Mouse (Mus musculus): Measurements from ENCODE around the gene Mtmr2. TPM values are rescaled to one million over a fixed set of nuclear protein-coding genes. Genes with fewer than 3 reads are reported as not detected.
A peak's percentile ranks its signal among the peaks of the same experiment; 100 is the strongest.
"Not testable (repeated sequence)": the region's sequence is repeated elsewhere in the genome, so short reads cannot be mapped to it uniquely, and the experiment has no call there.

Mtmr2 gene
- 20.6 and 23.5 TPM in 2 replicates for polyA plus RNA-seq (2012; rRNA removed)

- no peak for DNase-seq (ENCODE audit: low spot score)
Observed at GRCm38 (mm10) chr9:13748404-13748797, at the start of gene Mtmr2. Mtmr2 (plus strand) TSS chr9:13748410.

- no peak for DNase-seq (ENCODE audit: low spot score)
Observed at GRCm38 (mm10) chr9:13699061-13699780, 49.0 kb upstream of the Mtmr2 start.

- no peak for DNase-seq (ENCODE audit: low spot score)
Observed at GRCm38 (mm10) chr9:13699781-13700116, 48.5 kb upstream of the Mtmr2 start.

- DNase-seq (ENCODE audit: low spot score), result no peak
Observed at GRCm38 (mm10) chr9:13701773-13702172, 46.4 kb upstream of the Mtmr2 start.

GRCm38 (mm10) chr9:13703100-13703499 lies 45.1 kb upstream of the Mtmr2 start:
- no peak for DNase-seq (ENCODE audit: low spot score)

- DNase-seq (ENCODE audit: low spot score), result no peak
Observed at GRCm38 (mm10) chr9:13704917-13705316, 43.3 kb upstream of the Mtmr2 start.

GRCm38 (mm10) chr9:13707066-13707555 lies 41.1 kb upstream of the Mtmr2 start:
- no peak for DNase-seq (ENCODE audit: low spot score)

GRCm38 (mm10) chr9:13709436-13709835 lies 38.8 kb upstream of the Mtmr2 start:
- DNase-seq (ENCODE audit: low spot score), result no peak

- DNase-seq (ENCODE audit: low spot score), result not testable (repeated sequence)
Observed at GRCm38 (mm10) chr9:13715891-13716290, 32.3 kb upstream of the Mtmr2 start.

- DNase-seq (ENCODE audit: low spot score), result no peak
Observed at GRCm38 (mm10) chr9:13716316-13717099, 31.7 kb upstream of the Mtmr2 start.

- DNase-seq (ENCODE audit: low spot score), result peak; percentile 92
Observed at GRCm38 (mm10) chr9:13748798-13749674, 826 bp downstream of the Mtmr2 start.

GRCm38 (mm10) chr9:13749675-13749998 lies 1.4 kb downstream of the Mtmr2 start:
- DNase-seq (ENCODE audit: low spot score), result no peak

- DNase-seq (ENCODE audit: low spot score), result no peak
Observed at GRCm38 (mm10) chr9:13752543-13752942, 4.3 kb downstream of the Mtmr2 start.

GRCm38 (mm10) chr9:13760430-13760829 lies 12.2 kb downstream of the Mtmr2 start:
- DNase-seq (ENCODE audit: low spot score), result no peak

- DNase-seq (ENCODE audit: low spot score), result no peak
Observed at GRCm38 (mm10) chr9:13765624-13766023, 17.4 kb downstream of the Mtmr2 start.

GRCm38 (mm10) chr9:13766570-13766969 lies 18.4 kb downstream of the Mtmr2 start:
- no peak for DNase-seq (ENCODE audit: low spot score)

GRCm38 (mm10) chr9:13774732-13775131 lies 26.5 kb downstream of the Mtmr2 start:
- DNase-seq (ENCODE audit: low spot score), result no peak

GRCm38 (mm10) chr9:13781985-13782384 lies 33.8 kb downstream of the Mtmr2 start:
- DNase-seq (ENCODE audit: low spot score), result no peak

GRCm38 (mm10) chr9:13790864-13791263 lies 42.7 kb downstream of the Mtmr2 start:
- DNase-seq (ENCODE audit: low spot score), result not testable (repeated sequence)

- DNase-seq (ENCODE audit: low spot score), result no peak
Observed at GRCm38 (mm10) chr9:13794302-13794701, 46.1 kb downstream of the Mtmr2 start.

- no peak for DNase-seq (ENCODE audit: low spot score)
Observed at GRCm38 (mm10) chr9:13794756-13795155, 46.5 kb downstream of the Mtmr2 start.

GRCm38 (mm10) chr9:13804480-13804879 lies 56.3 kb downstream of the Mtmr2 start:
- no peak for DNase-seq (ENCODE audit: low spot score)

Data from urinary bladder, adult 2 months (tissue).